Mouse (Mus musculus) G1E (cell line): Measurements from ENCODE around the gene Spag6l.

Experiments used
- CTCF ChIP-seq: IDR thresholded peaks from 2 replicates; pipeline ENCODE4 v1.5.1; 2012; ENCODE audit warnings: low read depth, low read length, inconsistent platforms, mixed read lengths
- GATA1 ChIP-seq: IDR thresholded peaks from 2 replicates; pipeline ENCODE4 v1.6.1; 2012; ENCODE audit warnings: borderline replicate concordance, low read length, inconsistent platforms, mixed read lengths
- TAL1 ChIP-seq: conservative IDR thresholded peaks from 2 replicates; pipeline ENCODE4 v1.6.1; 2012; ENCODE audit warnings: low read depth, low read length, inconsistent platforms, mixed read lengths

GRCm38 (mm10) chr16:16829671-16830070 lies 415 bp upstream of the Spag6l start:
- TF ChIP-seq CTCF = no peak
- TF ChIP-seq GATA1 = no peak
- no peak for TF ChIP-seq TAL1
